Mouse (Mus musculus): ENCODE results near the gene Slc5a11. TPM values are rescaled to one million over a fixed set of nuclear protein-coding genes. Genes with fewer than 3 reads are reported as not detected.

Gene Slc5a11
- polyA plus RNA-seq, 1 experiment from 2014 or later = 0.40 TPM

GRCm38 (mm10) chr7:123217448-123218354, 3.1 kb downstream of the Slc5a11 start:
- WGBS = 70% methylated on average over 7 of the region's 7 CpGs

GRCm38 (mm10) chr7:123218620-123219019, 4.0 kb downstream of the Slc5a11 start:
- H3K4me2 ChIP-seq = no peak overlapping the region
- WGBS = 34% methylated on average over 6 of the region's 6 CpGs
- no peaks in the 10 kb centered on the region for H3K27me3 ChIP-seq (replicated peaks)
- H3K4me1 ChIP-seq = peaks cover 16% of the 10 kb centered on the region
- peak; percentile 38; the same call in 1 of the 2 replicates for ATAC-seq (ENCODE audit: low FRiP score)
- H3K9me3 ChIP-seq (replicated peaks) = no peaks in the 10 kb centered on the region
- H3K36me3 ChIP-seq = no peaks in the 10 kb centered on the region
- peak overlapping the region; percentile 30 for H3K27ac ChIP-seq (replicated peaks)
- H3K4me3 ChIP-seq (replicated peaks) = no peak overlapping the region
- no peak overlapping the region for H3K9ac ChIP-seq (replicated peaks)

More at GRCm38 (mm10) chr7:123217448-123218354, 3.1 kb downstream of the Slc5a11 start:
- Histone ChIP-seq H3K9me3 (replicated peaks) (no peaks in the 10 kb centered on the region), H3K27ac (replicated peaks) (0 out of 2 replicates have a peak overlapping the region, but pooled peaks have one; percentile 30), H3K4me1 (peaks cover 16% of the 10 kb centered on the region), H3K4me3 (replicated peaks) (no peak overlapping the region), H3K36me3 (no peaks in the 10 kb centered on the region), H3K9ac (replicated peaks) (no peak overlapping the region), H3K4me2 (no peak overlapping the region), H3K27me3 (replicated peaks) (no peaks in the 10 kb centered on the region)
- ATAC-seq (ENCODE audit: low FRiP score) = no peak

DNA sequence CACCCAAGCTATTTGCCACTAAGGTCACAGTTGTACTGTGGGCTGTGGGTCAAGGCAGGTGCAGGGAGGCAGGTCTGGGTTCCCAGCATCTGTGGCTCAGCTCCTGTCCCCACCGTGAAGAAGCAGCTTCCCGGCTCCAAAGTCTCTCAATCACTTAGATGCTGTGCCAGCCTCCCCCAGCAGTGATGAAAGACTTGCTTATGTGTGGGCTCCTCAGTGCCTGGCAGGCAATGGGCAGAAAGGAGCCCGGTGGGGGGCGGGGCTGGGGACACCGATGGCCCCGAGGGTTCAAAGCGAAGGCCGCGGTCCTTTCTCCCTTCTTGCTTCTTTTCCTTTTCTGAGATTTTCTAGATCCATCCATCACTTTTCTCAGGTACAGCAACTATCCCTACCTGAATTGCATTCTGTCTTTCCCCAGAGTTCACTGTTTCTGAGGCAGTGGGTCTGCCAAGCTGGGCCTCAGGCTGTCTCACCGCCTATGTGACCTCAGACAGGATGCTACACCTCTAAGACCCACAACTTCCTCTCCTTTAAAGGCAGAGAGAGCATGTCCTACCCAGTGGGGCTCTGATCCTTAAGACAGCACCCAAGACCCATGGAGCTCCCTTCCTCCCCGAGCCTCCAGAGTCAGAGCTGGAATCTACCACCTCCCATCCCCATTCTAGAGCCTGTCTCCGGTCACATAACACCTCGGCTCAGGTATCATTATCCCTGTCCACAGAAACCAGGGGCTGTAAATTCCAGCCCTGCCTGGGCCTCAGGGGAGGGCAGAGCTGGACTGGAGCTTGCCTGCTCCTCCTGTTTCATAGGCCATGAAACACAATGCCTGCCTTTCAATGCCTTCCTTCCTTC, 5.4 kb downstream of the Slc5a11 start:
- Histone ChIP-seq H3K27me3 (replicated peaks) (no peaks in the 10 kb centered on the region), H3K4me3 (replicated peaks) (no peak overlapping the region), H3K36me3 (no peaks in the 10 kb centered on the region), H3K4me1 (peaks cover 8% of the 10 kb centered on the region; the same call in 1 of the 2 replicates), H3K9ac (replicated peaks) (no peak overlapping the region), H3K27ac (replicated peaks) (no peak overlapping the region), H3K4me2 (no peak overlapping the region), H3K9me3 (replicated peaks) (no peaks in the 10 kb centered on the region)
- ATAC-seq (ENCODE audit: low FRiP score) = no peak
- WGBS = 62% methylated on average over 13 of the region's 13 CpGs

GRCm38 (mm10) chr7:123220633-123220942, 6.0 kb downstream of the Slc5a11 start:
- H3K4me3 ChIP-seq (replicated peaks) = no peak overlapping the region
- H3K9ac ChIP-seq (replicated peaks) = no peak overlapping the region
- WGBS = 66% methylated on average over 2 of the region's 2 CpGs
- H3K4me2 ChIP-seq = no peak overlapping the region
- H3K4me1 ChIP-seq = peaks cover 8% of the 10 kb centered on the region; the same call in 1 of the 2 replicates
- ATAC-seq (ENCODE audit: low FRiP score) = no peak
- no peak overlapping the region for H3K27ac ChIP-seq (replicated peaks)
- no peaks in the 10 kb centered on the region for H3K36me3 ChIP-seq
- H3K9me3 ChIP-seq (replicated peaks) = no peaks in the 10 kb centered on the region
- no peaks in the 10 kb centered on the region for H3K27me3 ChIP-seq (replicated peaks)

- Histone ChIP-seq H3K27ac (replicated peaks) (no peak overlapping the region), H3K4me1 (peaks cover 8% of the 10 kb centered on the region; the same call in 1 of the 2 replicates), H3K36me3 (no peaks in the 10 kb centered on the region), H3K9ac (replicated peaks) (no peak overlapping the region), H3K9me3 (replicated peaks) (no peaks in the 10 kb centered on the region), H3K27me3 (replicated peaks) (no peaks in the 10 kb centered on the region), H3K4me3 (replicated peaks) (no peak overlapping the region), H3K4me2 (no peak overlapping the region)
- no peak for ATAC-seq (ENCODE audit: low FRiP score)
- 79% methylated on average over 9 of the region's 9 CpGs for WGBS
Observed at GRCm38 (mm10) chr7:123224076-123224475, 9.5 kb downstream of the Slc5a11 start.

DNA sequence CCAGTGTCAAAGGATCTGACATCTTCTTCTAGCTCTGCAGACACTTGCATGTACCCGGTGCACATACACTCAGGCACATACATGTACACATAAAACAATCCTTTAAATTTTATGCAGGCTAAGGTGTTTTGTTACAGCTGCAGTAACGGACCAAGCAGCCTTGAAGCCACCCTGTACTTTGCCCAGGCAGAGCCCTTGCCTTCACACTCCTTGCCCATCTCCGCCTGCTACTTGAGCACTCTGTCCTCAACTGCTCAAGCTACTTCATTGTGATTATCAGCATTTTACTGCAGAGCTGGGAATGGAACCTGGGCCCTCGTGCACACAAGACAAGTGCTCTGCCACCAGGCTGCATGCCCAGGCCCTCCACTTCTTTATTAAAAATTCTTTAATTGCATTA, 10.6 kb downstream of the Slc5a11 start:
- Histone ChIP-seq H3K4me1 (0 out of 2 replicates have a peak, but pooled peaks cover 2% of the 10 kb centered on the region), H3K4me2 (no peak overlapping the region), H3K36me3 (no peaks in the 10 kb centered on the region), H3K4me3 (replicated peaks) (no peak overlapping the region), H3K27ac (replicated peaks) (no peak overlapping the region), H3K27me3 (replicated peaks) (no peaks in the 10 kb centered on the region), H3K9me3 (replicated peaks) (no peaks in the 10 kb centered on the region), H3K9ac (replicated peaks) (no peak overlapping the region)
- ATAC-seq (ENCODE audit: low FRiP score) = no peak
- 84% methylated on average over 4 of the region's 4 CpGs for WGBS

DNA sequence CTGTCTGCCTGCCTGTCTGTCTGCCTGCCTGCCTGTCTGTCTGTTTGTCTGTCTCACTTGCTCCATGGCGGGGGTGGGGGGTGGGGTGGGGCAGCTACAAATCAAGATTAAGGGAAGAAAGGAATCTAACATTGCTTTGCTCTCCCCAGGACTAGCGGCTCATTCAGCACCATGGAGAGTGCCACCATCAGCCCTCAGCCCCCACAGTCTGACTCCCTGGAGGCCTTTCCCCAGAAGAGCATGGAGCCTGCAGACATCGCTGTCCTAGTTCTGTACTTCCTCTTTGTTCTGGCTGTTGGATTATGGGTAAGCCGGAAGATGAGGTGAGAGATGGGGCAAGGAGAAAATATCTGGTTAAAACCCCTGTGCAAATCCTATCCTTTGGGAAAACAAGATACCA, 20.9 kb downstream of the Slc5a11 start:
- no peaks in the 10 kb centered on the region for H3K9me3 ChIP-seq (replicated peaks)
- 26% methylated on average over 4 of the region's 4 CpGs for WGBS
- no peak overlapping the region for H3K27ac ChIP-seq (replicated peaks)
- H3K4me3 ChIP-seq (replicated peaks) = no peak overlapping the region
- peaks cover 5% of the 10 kb centered on the region; the same call in 1 of the 2 replicates for H3K4me1 ChIP-seq
- no peaks in the 10 kb centered on the region for H3K27me3 ChIP-seq (replicated peaks)
- no peak for ATAC-seq (ENCODE audit: low FRiP score)
- no peak overlapping the region for H3K9ac ChIP-seq (replicated peaks)
- no peak overlapping the region for H3K4me2 ChIP-seq
- no peaks in the 10 kb centered on the region for H3K36me3 ChIP-seq

GRCm38 (mm10) chr7:123238621-123239020, 24.0 kb downstream of the Slc5a11 start:
- 52% methylated on average over 4 of the region's 4 CpGs for WGBS
- peak; percentile 50; the same call in 1 of the 2 replicates for ATAC-seq (ENCODE audit: low FRiP score)
- Histone ChIP-seq H3K4me1 (peaks cover 5% of the 10 kb centered on the region; the same call in 1 of the 2 replicates), H3K36me3 (no peaks in the 10 kb centered on the region), H3K9ac (replicated peaks) (no peak overlapping the region), H3K4me2 (no peak overlapping the region), H3K27ac (replicated peaks) (no peak overlapping the region), H3K9me3 (replicated peaks) (no peaks in the 10 kb centered on the region), H3K4me3 (replicated peaks) (no peak overlapping the region), H3K27me3 (replicated peaks) (no peaks in the 10 kb centered on the region)

- H3K9me3 ChIP-seq (replicated peaks) = no peaks in the 10 kb centered on the region
- no peak overlapping the region for H3K4me2 ChIP-seq
- ATAC-seq (ENCODE audit: low FRiP score) = no peak
- H3K4me3 ChIP-seq (replicated peaks) = no peak overlapping the region
- H3K9ac ChIP-seq (replicated peaks) = no peak overlapping the region
- peaks cover 5% of the 10 kb centered on the region; the same call in 1 of the 2 replicates for H3K4me1 ChIP-seq
- H3K36me3 ChIP-seq = no peaks in the 10 kb centered on the region
- 76% methylated on average over 6 of the region's 6 CpGs for WGBS
- no peaks in the 10 kb centered on the region for H3K27me3 ChIP-seq (replicated peaks)
- H3K27ac ChIP-seq (replicated peaks) = no peak overlapping the region
Observed at GRCm38 (mm10) chr7:123240064-123240463, 25.5 kb downstream of the Slc5a11 start.

DNA sequence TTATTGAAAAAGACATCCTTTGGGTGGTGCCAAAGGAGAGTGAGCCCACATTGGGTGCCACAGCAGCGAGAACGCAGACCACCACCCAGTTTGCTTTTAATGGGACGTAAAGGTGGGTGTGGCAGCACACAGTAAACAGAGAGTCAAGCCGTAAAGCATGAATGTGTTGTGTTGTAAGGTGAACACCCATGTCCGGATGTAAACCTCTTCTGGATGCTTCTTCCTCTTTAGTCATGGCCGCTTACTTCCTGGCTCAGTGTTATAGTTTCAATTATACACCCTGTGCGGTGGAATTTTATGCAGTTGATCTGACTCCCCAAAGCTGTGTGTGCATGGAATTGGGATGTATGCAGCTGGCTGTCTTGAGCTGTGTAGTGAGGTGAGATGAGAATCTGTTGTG, 27.7 kb downstream of the Slc5a11 start:
- H3K4me3 ChIP-seq (replicated peaks) = no peak overlapping the region

DNA sequence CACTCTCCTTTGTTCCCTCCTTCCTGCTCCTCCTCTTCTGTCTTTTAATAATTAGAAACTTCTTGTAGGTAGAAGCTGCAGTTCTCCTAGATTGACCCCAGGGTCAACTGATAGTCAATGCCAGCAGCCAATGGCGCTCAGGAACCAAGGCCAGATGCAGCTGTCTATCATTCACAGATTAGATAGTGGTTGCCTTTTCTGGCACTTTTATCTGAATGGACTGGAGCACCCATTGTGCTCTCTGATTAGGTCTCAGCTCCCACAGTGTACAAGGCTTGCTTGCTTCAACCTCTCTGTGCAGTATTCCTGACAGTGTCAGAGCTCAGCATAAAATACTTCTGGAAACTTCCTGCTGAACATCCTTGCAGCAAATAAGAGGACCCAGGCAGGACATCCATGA, 30.3 kb downstream of the Slc5a11 start:
- H3K9ac ChIP-seq (replicated peaks) = no peak overlapping the region
- H3K9me3 ChIP-seq (replicated peaks) = no peaks in the 10 kb centered on the region
- 83% methylated on average over 1 of the region's 1 CpGs for WGBS
- no peaks in the 10 kb centered on the region for H3K4me1 ChIP-seq
- no peak overlapping the region for H3K4me3 ChIP-seq (replicated peaks)
- H3K27ac ChIP-seq (replicated peaks) = no peak overlapping the region
- no peak overlapping the region for H3K4me2 ChIP-seq
- H3K36me3 ChIP-seq = no peaks in the 10 kb centered on the region
- H3K27me3 ChIP-seq (replicated peaks) = no peaks in the 10 kb centered on the region
- no peak for ATAC-seq (ENCODE audit: low FRiP score)

More for the DNA sequence above, 27.7 kb downstream of the Slc5a11 start:
- H3K9me3 ChIP-seq (replicated peaks) = no peaks in the 10 kb centered on the region
- no peaks in the 10 kb centered on the region for H3K36me3 ChIP-seq
- H3K27ac ChIP-seq (replicated peaks) = no peak overlapping the region
- ATAC-seq (ENCODE audit: low FRiP score) = no peak
- peaks cover 5% of the 10 kb centered on the region; the same call in 1 of the 2 replicates for H3K4me1 ChIP-seq
- no peaks in the 10 kb centered on the region for H3K27me3 ChIP-seq (replicated peaks)
- no peak overlapping the region for H3K4me2 ChIP-seq
- H3K9ac ChIP-seq (replicated peaks) = no peak overlapping the region
- WGBS = 75% methylated on average over 7 of the region's 7 CpGs

All from neural tube, embryonic 15.5 days (tissue).